Mouse (Mus musculus) embryonic facial prominence, embryonic 14.5 days (tissue): ENCODE results near the gene Zfp266. TPM values are rescaled to one million over a fixed set of nuclear protein-coding genes. Genes with fewer than 3 reads are reported as not detected.
A peak's percentile ranks its signal among the peaks of the same experiment; 100 is the strongest.

Source experiments
- ATAC-seq: fragments of 200-750 bp; cut with Nextera tagmentation; 2 replicates; pipeline ENCODE4 v1.8.0; 2017; ENCODE audit warnings: low read depth, moderate number of reproducible peaks, moderate TSS enrichment
- DNase-seq: peaks from one replicate; pipeline ENCODE4 v3.0.0-alpha.2; 2015; ENCODE audit warnings: low spot score
- H3K27ac ChIP-seq: fragments of 300-500 bp; sonication (generic); replicated peaks from 2 replicates; pipeline ENCODE4 v1.5.1; 2014; ENCODE audit warnings: low read depth, mild to moderate bottlenecking, low read length, moderate library complexity
- H3K27me3 ChIP-seq: fragments of 300-500 bp; sonication (generic); replicated peaks from 2 replicates; pipeline ENCODE4 v1.6.1; 2014; ENCODE audit warnings: low read length; ENCODE audit not compliant: control insufficient read depth, insufficient read depth
- H3K36me3 ChIP-seq: fragments of 300-500 bp; sonication (generic); 2 replicates; pipeline ENCODE4 v1.6.1; 2014; ENCODE audit warnings: low read length, mixed read lengths; ENCODE audit not compliant: control insufficient read depth, insufficient read depth
- H3K4me1 ChIP-seq: fragments of 300-500 bp; sonication (generic); 2 replicates; pipeline ENCODE4 v1.6.1; 2014; ENCODE audit warnings: antibody characterized with exemption, low read length; ENCODE audit not compliant: control insufficient read depth, insufficient read depth
- H3K4me2 ChIP-seq: fragments of 300-500 bp; sonication (generic); 2 replicates; pipeline ENCODE4 v1.6.1; 2014; ENCODE audit warnings: low read depth, mild to moderate bottlenecking, low read length, moderate library complexity, mixed read lengths
- H3K4me3 ChIP-seq: fragments of 300-500 bp; sonication (generic); 2 replicates; pipeline ENCODE4 v1.5.1; 2014; ENCODE audit warnings: low read depth, mild to moderate bottlenecking, low read length
- H3K9ac ChIP-seq: fragments of 300-500 bp; sonication (generic); 2 replicates; pipeline ENCODE4 v1.6.1; 2014; ENCODE audit warnings: low read depth, mild to moderate bottlenecking, low read length, moderate library complexity, mixed read lengths
- H3K9me3 ChIP-seq: fragments of 300-500 bp; sonication (generic); 2 replicates; pipeline ENCODE4 v1.6.1; 2016; ENCODE audit warnings: low read length; ENCODE audit not compliant: control insufficient read depth
- WGBS: fragments of 180-500 bp; shearing (Covaris S2); extraction: QIAGEN DNeasy Blood & Tissue Kit; methylation state at CpG from one replicate; pipeline ENCODE4 v1.1.7; 2014; 5-methylcytosine and 5-hydroxymethylcytosine counted together
- polyA plus RNA-seq: library from polyadenylated mRNA; unstranded; fragments of >200 nt; fragmentation: Nextera tagmentation; extraction: Ambion mirVana; gene quantifications from 2 replicates; pipeline ENCODE4 v1.2.1, GENCODE M21; 2014

Zfp266 gene
- polyA plus RNA-seq, 1 experiment from 2014 or later, result 80.9 TPM

DNA sequence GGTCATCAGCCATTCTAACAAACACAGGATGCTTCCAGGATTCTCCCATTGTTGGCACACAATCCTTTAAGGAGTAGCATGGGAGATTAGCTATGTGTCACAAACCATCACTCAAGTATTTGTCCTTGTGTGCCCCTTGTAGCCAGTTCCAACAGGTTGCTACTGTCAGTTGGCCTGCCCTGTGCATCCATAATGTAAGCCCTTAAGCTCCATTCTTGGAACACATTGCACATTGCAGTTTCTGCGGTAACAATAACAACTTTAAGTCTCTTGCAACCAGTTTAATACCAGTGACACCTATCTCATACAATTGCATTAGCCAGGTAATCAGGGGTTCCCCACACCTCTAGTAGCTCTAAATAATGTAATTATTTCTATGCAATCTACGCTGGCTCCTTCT, 15.4 kb upstream of the Zfp266 start:
- Histone ChIP-seq H3K36me3 (no peaks in the 10 kb centered on the region), H3K9me3 (no peaks in the 10 kb centered on the region), H3K4me3 (no peak overlapping the region), H3K27ac (no peak overlapping the region), H3K4me2 (no peak overlapping the region), H3K4me1 (no peaks in the 10 kb centered on the region), H3K27me3 (peaks cover 4% of the 10 kb centered on the region; the same call in 1 of the 2 replicates), H3K9ac (no peak overlapping the region)
- DNase-seq (no peak), ATAC-seq (no peak)
- WGBS, result 82% methylated on average over 2 of the region's 2 CpGs

DNA sequence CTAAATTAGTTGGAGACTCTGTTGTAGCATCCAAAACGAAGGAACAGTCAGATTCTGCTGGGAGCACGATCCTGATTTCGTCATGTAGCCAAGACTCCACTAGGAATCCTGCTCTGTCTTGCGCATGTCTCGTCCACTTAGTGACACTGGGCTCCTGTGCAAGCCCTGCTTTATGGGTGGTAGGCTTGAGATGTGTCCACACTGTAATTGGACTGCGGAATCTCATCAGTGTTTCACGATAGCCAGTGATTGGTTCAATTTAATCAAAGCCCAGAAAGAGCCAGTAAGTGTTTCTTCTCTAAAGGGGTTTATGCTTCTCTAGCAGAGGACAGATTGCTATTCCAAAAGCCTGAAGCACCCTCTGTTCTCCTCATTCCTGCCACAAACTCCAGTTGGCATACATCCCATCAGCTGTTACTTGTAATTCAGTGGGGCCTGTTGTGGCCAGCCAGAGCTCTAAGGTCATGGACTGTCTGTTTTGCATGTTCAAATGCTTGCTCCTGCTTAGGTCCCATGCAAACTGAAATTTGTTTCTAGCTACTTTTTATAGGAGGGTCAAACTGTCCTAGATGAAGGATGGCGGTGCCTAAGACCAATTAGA, 13.2 kb upstream of the Zfp266 start:
- Histone ChIP-seq H3K4me3 (no peak overlapping the region), H3K27me3 (peaks cover 6% of the 10 kb centered on the region; the same call in 1 of the 2 replicates), H3K36me3 (no peaks in the 10 kb centered on the region), H3K4me2 (no peak overlapping the region), H3K9me3 (no peaks in the 10 kb centered on the region), H3K4me1 (no peaks in the 10 kb centered on the region), H3K9ac (no peak overlapping the region), H3K27ac (no peak overlapping the region)
- DNase-seq (peak; percentile 13), ATAC-seq (no peak)
- WGBS, result 74% methylated on average over 8 of the region's 8 CpGs

DNA sequence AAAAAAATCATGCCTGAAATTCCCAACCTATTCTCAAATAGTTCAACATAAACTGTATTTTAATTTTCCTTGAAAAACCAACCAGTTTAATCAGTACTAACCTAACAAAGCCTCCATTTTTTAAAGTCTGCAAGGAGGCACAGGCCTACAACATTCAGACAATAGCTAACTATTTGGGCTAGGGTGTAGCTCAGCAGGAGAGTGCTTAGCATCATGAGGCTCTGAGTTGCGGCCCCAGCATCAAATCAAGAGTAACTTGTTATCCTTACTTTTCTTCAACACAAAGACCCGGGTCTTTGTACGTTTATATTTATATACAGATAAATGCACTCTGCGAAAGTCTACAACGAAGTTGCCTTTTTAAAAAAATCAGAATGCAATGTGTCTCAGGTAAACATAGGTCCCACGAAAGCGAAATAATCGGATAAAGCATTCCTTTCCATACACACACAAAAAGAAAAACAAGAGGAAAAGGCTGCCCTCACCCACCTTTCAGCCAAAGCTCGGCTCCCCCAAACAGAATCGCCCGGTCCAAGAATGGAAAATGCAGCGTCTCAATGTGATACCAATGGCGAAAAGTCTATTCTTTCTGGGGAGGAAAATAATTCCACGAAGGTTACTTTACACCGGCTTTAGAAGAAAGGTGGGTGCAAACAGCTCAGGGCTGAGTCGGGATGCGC, 546 bp downstream of the Zfp266 start:
- no peaks in the 10 kb centered on the region for H3K27me3 ChIP-seq
- DNase-seq (peak; percentile 46), ATAC-seq (no peak)
- peaks cover 32% of the 10 kb centered on the region for H3K36me3 ChIP-seq
- H3K4me2 ChIP-seq, result peak overlapping the region; percentile 92
- under 1% methylated on average over 15 of the region's 17 CpGs for WGBS
- H3K9me3 ChIP-seq, result no peaks in the 10 kb centered on the region
- H3K27ac ChIP-seq, result peak overlapping the region; percentile 99
- peak overlapping the region; percentile 71 for H3K4me3 ChIP-seq
- H3K4me1 ChIP-seq, result peaks cover 18% of the 10 kb centered on the region
- peak overlapping the region; percentile 94 for H3K9ac ChIP-seq

DNA sequence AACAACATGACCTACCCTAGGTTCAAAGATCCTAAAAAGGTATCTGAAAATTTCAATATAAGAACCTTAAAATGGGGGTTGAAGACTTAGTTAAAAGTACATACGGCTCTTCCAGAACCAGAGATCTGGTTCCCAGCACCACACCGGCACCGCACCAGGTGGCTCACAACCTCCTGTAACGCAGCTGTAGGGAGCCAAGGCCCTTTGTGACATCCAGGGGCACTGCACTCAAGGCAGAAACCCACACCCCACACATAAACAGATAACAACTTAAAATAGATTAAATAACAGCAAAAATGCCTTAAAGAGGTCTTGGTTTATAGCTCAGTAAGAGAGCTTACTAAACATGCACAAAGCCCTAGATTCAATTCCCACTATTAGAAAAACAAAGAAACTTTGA, 1.3 kb downstream of the Zfp266 start:
- Histone ChIP-seq H3K27ac (0 out of 2 replicates have a peak overlapping the region, but pooled peaks have one; percentile 29), H3K9me3 (no peaks in the 10 kb centered on the region), H3K4me3 (peak overlapping the region; percentile 71), H3K4me1 (peaks cover 18% of the 10 kb centered on the region), H3K9ac (peak overlapping the region; percentile 65), H3K4me2 (peak overlapping the region; percentile 92), H3K36me3 (peaks cover 38% of the 10 kb centered on the region), H3K27me3 (no peaks in the 10 kb centered on the region)
- ATAC-seq (no peak), DNase-seq (no peak)
- 13% methylated on average over 4 of the region's 4 CpGs for WGBS

DNA sequence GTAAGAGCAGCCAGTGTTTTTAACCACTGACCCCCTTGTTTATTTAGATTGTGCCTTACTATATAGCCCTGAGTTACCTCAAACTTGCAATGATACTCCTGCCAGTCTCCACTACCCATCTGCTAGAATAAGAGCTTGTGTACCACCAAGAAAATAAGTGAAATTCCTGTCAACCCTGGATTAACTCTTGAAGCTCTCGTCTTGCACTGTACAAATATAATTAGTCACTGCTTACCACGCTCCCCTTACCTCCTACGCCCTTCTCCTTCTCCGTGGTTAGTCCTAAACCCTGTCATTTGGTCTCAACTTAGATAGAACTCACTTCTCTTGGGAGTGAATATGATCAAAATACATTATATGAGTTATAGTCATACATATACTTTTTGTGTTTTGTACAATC, 2.5 kb downstream of the Zfp266 start:
- H3K4me2 ChIP-seq, result peak overlapping the region; percentile 92
- H3K27ac ChIP-seq, result no peak overlapping the region
- DNase-seq (no peak), ATAC-seq (no peak)
- H3K4me3 ChIP-seq, result peak overlapping the region; percentile 71
- 78% methylated on average over 4 of the region's 4 CpGs for WGBS
- no peaks in the 10 kb centered on the region for H3K27me3 ChIP-seq
- no peak overlapping the region for H3K9ac ChIP-seq
- peaks cover 18% of the 10 kb centered on the region for H3K4me1 ChIP-seq
- H3K9me3 ChIP-seq, result no peaks in the 10 kb centered on the region
- peaks cover 50% of the 10 kb centered on the region for H3K36me3 ChIP-seq

DNA sequence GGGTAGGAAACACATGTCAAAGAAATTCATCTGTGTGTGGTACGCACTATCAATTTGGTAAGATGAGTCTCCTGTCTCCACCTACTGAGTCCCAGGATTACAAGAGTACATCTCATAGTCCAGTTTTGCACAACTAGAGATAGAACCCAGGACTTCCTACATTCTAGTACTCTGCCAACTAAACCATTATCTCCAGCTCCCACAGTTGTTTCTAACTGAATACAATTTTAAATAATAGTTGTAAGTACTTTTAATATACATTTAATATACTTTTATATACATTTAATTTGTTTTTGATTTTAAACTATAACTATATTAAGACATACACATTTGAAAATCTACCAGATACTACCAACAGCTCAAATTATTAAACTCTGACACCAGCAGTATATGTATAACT, 3.5 kb downstream of the Zfp266 start:
- DNase-seq (no peak), ATAC-seq (no peak)
- WGBS, result 96% methylated on average over 1 of the region's 1 CpGs
- Histone ChIP-seq H3K27ac (no peak overlapping the region), H3K27me3 (no peaks in the 10 kb centered on the region), H3K9me3 (no peaks in the 10 kb centered on the region), H3K4me1 (peaks cover 18% of the 10 kb centered on the region), H3K36me3 (peaks cover 57% of the 10 kb centered on the region), H3K4me2 (no peak overlapping the region), H3K9ac (no peak overlapping the region), H3K4me3 (no peak overlapping the region)

DNA sequence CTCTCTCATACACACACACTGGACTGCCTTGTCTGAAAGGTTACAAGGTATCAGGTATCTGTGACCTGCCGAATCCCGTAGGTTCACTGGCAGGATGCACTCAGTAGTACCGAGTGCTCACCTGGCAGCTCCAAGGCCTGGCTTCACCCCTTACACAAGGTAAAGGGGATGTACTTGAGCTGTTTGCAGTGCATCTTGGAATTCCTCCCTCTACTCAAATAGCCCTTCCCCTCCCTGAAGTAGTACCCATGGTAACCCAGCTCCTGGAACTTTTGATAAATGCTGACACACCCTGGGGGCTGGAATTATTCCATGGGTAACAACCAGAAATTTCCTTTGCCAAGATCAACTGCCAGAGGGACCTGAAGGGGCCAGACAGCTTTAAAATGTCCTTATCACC, 7.2 kb downstream of the Zfp266 start:
- no peaks in the 10 kb centered on the region for H3K9me3 ChIP-seq
- no peak overlapping the region for H3K4me2 ChIP-seq
- 74% methylated on average over 3 of the region's 3 CpGs for WGBS
- H3K9ac ChIP-seq, result no peak overlapping the region
- H3K27me3 ChIP-seq, result no peaks in the 10 kb centered on the region
- no peak overlapping the region for H3K4me3 ChIP-seq
- peaks cover 8% of the 10 kb centered on the region for H3K4me1 ChIP-seq
- no peak overlapping the region for H3K27ac ChIP-seq
- H3K36me3 ChIP-seq, result peaks cover 77% of the 10 kb centered on the region
- ATAC-seq, result 0 out of 2 replicates have a peak, but pooled peaks have one; percentile 41
- DNase-seq, result no peak

DNA sequence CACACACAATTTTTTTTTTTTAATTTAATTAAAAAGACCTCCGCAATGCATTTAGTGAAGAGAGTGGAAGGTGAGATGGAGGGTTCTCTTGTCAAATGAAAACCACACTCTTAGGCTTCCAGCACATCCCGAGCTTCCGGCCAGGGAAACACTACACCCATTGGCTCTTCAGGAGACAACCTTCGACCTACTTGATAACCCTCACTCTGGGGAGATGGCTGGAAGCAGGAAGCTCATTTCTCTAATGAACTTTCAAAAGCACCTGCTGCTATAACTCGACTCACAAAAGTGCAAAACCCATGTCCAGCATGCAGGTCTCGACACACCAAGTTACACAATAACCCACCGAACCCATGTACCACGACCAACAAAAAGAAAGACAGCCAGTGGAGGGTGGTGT, 8.5 kb downstream of the Zfp266 start:
- ATAC-seq (no peak), DNase-seq (no peak)
- Histone ChIP-seq H3K9ac (no peak overlapping the region), H3K27me3 (no peaks in the 10 kb centered on the region), H3K4me1 (no peaks in the 10 kb centered on the region), H3K36me3 (peaks cover 65% of the 10 kb centered on the region), H3K4me2 (no peak overlapping the region), H3K9me3 (no peaks in the 10 kb centered on the region), H3K4me3 (no peak overlapping the region), H3K27ac (no peak overlapping the region)
- 83% methylated on average over 8 of the region's 8 CpGs for WGBS

DNA sequence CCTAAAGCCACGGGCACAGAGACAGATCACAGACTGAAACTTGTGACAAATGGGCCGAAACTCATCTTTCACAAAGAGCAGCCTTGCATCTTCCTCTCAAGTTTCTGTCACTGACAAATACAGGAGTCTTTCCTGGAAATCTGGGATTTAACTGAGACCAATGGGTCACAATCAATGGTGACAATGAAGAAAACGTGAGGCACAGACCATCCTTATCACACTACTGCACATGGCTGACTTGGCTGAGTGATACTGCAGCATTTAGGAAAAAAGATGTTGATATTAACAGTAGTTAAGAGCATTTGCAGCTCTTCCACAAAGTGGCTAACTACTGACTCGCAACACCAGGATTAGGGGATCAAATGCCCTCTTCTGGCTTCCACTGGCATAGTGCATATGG, 9.6 kb downstream of the Zfp266 start:
- Histone ChIP-seq H3K36me3 (peaks cover 65% of the 10 kb centered on the region), H3K9ac (no peak overlapping the region), H3K4me2 (no peak overlapping the region), H3K27ac (no peak overlapping the region), H3K4me1 (no peaks in the 10 kb centered on the region), H3K27me3 (no peaks in the 10 kb centered on the region), H3K4me3 (no peak overlapping the region), H3K9me3 (no peaks in the 10 kb centered on the region)
- WGBS, result 86% methylated on average over 4 of the region's 4 CpGs
- ATAC-seq, result no peak
- no peak for DNase-seq
